Mouse (Mus musculus): ENCODE data around the gene Gm49396.

Gene Gm49396

GRCm38 (mm10) chr7:30563117-30563905, at the start of gene Gm49396, which contains the start of the genes U2af1l4 and Psenen:
Gm49396 (plus strand) TSS chr7:30563344.
U2af1l4 (plus strand) TSS chr7:30563301.
Psenen (minus strand) TSS chr7:30563627.
- peak; percentile 93 for DNase-seq (ENCODE audit: low spot score)

GRCm38 (mm10) chr7:30515003-30515760, 48.0 kb upstream of the Gm49396 start:
- DNase-seq (ENCODE audit: low spot score) = no peak

DNA sequence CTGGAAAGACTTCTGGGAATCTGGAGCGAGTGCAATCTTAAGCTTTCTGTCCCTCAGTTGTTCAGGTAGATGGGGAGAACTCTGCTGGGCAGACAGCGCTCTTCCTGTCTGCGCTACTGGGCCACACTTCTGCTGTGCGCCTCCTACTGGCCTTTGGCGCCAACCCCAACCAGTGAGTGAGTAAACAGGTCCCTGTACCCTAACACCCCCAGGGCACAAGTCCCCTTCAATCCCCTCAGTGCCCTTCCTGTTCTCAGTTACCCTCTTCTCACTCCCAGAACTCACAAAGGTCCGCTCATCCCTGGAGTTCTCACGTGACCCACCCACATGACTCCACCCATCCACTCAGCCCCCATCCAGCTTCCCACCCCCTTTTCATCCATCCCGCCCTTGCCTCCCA, 44.8 kb upstream of the Gm49396 start:
- DNase-seq (ENCODE audit: low spot score) = no peak

GRCm38 (mm10) chr7:30520396-30520795, 42.7 kb upstream of the Gm49396 start:
- no peak for DNase-seq (ENCODE audit: low spot score)

- no peak for DNase-seq (ENCODE audit: low spot score)
Observed at GRCm38 (mm10) chr7:30520856-30521255, 42.3 kb upstream of the Gm49396 start.

DNA sequence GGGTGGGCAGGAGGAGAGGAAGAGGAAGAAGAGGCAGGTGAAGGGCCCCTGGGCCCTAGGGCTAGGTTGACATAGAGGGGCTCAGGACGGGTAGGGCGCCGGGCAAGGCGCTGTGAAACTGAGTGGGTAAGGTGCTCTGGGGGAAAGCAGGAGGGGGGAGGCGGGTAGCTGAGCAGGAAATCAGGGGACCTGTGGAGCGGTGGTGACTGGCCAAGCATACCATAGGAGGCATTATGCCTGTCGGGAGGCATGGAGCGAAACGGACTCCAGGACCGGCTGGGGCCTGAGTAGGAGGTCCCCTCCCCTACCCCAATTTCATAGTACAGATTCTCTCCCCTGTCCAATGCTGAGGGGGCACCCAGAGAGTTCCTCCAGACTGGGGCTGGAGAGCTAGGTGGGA, 40.3 kb upstream of the Gm49396 start:
- DNase-seq (ENCODE audit: low spot score) = no peak

DNA sequence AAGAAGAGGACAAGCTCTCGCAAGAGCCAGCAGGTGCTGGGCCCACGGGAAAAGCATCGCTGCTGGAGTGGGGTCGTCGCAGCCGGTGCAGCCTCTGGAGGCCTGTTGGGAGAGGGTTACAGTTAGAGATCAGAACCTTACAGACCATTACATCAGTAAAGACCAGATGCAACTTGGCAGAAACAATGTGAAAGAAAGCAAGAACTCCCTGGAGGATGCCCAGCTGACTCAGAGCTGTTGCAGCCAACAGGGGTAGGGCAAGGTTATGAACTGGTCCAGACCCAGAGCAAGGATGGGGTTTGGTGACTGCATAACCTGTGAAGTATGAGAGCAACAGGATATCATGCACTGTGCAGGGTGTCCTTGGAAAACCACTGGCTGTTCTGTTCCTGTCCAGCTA, 38.7 kb upstream of the Gm49396 start:
- no peak for DNase-seq (ENCODE audit: low spot score)

GRCm38 (mm10) chr7:30525954-30526353, 37.2 kb upstream of the Gm49396 start:
- no peak for DNase-seq (ENCODE audit: low spot score)

DNA sequence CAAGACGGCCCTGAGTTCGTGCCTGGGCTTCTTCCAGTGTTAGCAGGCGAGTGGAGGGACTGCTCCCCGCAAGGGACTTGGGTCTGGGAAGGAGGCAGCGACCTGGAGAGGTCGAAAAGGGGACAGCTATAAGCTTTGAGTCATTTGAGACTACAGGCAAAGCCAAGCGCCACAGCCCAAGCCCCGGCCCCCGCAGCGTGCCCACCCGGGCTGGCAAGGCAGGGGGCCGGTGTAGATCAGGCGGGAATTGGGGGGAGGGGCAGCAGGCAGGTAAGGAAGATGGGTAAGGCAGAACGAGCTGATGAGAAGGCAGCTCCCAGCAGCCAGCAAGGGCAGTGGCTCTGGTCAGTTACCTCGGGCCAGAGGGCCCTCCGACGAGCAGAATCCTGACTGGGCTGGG, 36.7 kb upstream of the Gm49396 start:
- no peak for DNase-seq (ENCODE audit: low spot score)

- DNase-seq (ENCODE audit: low spot score) = no peak
Observed at GRCm38 (mm10) chr7:30526981-30527380, 36.2 kb upstream of the Gm49396 start.

- no peak for DNase-seq (ENCODE audit: low spot score)
Observed at GRCm38 (mm10) chr7:30531291-30531815, 31.8 kb upstream of the Gm49396 start.

GRCm38 (mm10) chr7:30532931-30533330, 30.2 kb upstream of the Gm49396 start:
- no peak for DNase-seq (ENCODE audit: low spot score)

- no peak for DNase-seq (ENCODE audit: low spot score)
Observed at GRCm38 (mm10) chr7:30533941-30534632, 29.1 kb upstream of the Gm49396 start.

DNA sequence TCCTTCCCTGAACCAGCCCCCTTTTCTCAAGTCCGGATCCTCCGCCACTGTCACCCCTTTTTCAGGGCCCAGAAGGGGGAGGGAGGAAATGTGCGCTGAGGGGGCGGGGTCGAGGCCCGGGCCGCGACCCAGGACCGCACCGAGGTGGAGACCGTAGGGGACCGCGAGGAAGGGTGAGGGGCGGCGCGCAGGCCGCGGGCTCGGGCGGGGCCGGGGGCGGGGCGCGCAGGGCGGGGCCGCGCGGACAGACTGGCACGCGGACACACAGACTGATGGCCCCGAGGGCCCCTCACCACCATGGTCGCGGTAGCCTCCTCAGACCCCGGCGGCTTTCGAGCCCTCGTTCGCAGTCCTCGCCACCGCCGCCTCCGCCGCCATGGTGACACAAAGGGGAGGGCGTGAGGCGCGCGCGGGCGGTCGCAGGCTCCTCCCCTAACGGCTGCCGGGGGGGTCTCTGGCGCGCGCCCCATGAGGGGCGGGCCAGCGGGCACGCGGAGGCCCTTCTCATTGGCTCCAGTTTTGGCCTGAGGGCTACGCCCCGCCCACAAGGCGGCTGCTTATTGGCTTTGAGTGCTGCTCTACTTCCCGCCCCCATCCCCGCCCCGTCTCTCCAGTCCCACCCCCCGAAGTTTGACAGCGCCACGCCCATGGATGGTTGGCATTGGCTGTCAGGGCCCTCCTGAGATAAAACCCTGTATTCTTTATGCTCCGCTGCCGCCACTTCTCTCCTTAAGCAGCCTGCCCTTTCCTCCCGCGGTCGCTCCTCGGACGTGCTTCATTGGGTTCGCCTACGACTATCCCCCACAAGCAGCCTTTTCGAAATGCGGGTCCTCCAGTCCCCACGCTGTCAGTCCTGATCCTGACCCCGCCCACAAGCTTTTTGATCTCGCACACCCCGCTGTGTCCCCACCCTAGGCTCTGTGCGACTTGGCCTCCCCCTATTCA, 28.2 kb upstream of the Gm49396 start, which contains the start of gene Arhgap33:
Gene Arhgap33, minus strand, starts transcription at position 428 of the 945 bp plus-strand sequence.
- peak; percentile 95 for DNase-seq (ENCODE audit: low spot score)

DNA sequence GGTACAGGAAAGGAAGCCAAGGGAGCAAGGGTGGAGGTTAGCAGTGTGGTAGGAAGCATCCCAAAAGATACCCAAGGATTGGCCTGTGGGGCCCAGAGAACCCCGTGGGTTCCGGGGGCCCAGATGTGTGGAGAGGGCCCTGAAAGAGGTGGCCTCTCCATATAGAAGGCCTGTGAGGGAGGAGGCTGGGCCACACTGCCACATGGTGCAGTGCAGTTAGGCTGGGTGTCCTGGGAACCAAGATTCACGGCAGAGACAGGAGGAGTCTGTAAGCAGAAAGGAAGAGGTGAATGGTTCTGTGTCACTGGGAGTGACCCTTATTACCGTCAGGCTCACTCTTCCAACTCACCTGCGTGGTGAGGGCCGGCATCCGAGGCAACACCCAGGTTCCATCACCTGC, 22.6 kb upstream of the Gm49396 start:
- no peak for DNase-seq (ENCODE audit: low spot score)

GRCm38 (mm10) chr7:30544327-30544726, 18.8 kb upstream of the Gm49396 start:
- DNase-seq (ENCODE audit: low spot score) = no peak

DNA sequence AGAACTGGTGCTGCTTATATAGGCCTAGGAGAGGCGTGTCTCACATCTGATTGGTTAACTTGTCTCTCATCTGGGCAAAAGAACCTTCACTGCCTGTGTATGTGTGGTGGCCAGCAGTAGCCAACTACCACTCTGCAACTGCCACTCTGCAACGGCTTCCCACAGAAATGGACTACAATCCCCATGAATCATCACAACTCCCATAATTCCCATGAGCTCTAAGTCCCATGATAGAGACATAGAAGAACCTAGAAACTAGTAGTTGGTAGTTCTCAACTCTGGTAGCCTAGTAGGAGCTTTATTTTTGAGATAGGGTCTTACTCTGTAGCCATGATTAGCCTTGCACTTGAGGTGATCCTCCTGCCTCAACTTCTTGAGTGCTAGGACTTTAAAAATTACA, 13.3 kb upstream of the Gm49396 start:
- no peak for DNase-seq (ENCODE audit: low spot score)

DNA sequence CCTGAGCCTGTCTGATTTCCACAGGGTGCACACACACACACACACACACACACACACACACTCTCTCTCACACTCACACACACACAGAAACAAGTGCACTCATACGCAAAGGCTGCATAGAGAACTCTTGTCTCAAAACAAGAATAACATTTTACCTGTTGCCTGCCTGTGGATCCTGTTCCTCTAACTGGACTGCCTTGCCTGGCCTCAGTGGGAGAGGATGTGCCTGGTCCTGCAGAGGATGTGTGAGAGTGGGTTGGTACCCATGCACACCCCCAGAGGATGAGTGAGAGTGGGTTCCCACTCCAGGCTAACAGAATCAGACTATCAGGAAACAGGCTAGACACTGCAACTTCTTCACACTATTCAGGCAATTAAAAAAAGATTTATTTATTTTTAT, 12.5 kb upstream of the Gm49396 start:
- DNase-seq (ENCODE audit: low spot score) = no peak

DNA sequence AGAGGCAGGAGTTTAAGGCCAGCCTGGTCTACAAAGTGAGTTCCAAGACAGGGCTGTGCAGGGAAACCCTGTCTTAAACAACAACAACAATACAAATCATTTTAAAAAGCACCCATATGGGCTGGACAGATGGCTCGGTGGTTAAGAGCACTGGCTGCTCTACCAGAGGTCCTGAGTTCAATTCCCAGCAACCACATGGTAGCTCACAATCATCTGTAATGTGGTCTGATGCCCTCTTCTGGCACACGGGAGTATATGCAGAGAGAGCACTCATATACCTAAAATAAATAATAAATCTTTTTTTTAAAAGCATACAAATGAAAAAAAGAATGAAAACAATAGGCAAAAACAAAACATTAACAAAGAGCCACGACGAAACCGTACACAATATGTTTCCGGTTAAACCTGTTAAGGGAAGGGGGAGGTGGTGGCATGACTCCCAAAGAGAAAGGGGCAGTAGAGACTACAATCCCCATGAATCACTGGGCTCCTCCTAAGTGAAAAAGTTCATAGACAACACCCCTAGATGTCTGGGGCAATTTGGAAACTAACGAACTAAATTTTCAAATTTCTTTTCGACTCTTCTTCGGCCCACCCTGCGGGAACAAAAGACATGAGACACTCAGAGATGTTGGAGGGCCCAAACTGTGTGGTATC, 11.6 kb upstream of the Gm49396 start:
- DNase-seq (ENCODE audit: low spot score) = no peak
